Mouse (Mus musculus) heart, embryonic 14.5 days (tissue): Measurements from ENCODE around the gene Actl7b. TPM values are rescaled to one million over a fixed set of nuclear protein-coding genes. Genes with fewer than 3 reads are reported as not detected.

Source experiments
- ATAC-seq: fragments of 200-750 bp; cut with Nextera tagmentation; 2 replicates; pipeline ENCODE4 v1.8.0; 2017; ENCODE audit warnings: low read depth, moderate TSS enrichment; ENCODE audit not compliant: insufficient number of reproducible peaks, insufficient read depth, low FRiP score
- H3K27ac ChIP-seq, 2 experiments: fragments of 200-500 bp in 1 of 2; fragments of 300-500 bp in 1 of 2; sonication (generic) in 1 of 2; replicated peaks in 1 of 2; 2 replicates each; pipeline ENCODE4 v1.5.1; 2012 to 2014; ENCODE audit warnings: low read depth in 2 of 2, low read length in 2 of 2, control low read depth in 1 of 2, mild to moderate bottlenecking in 1 of 2, mixed read lengths in 1 of 2; ENCODE audit not compliant: control insufficient read depth in 1 of 2, insufficient read depth in 1 of 2
- H3K27me3 ChIP-seq: fragments of 300-500 bp; sonication (generic); 2 replicates; pipeline ENCODE4 v1.6.1; 2014; ENCODE audit warnings: mild to moderate bottlenecking, low read length, control low read depth; ENCODE audit not compliant: control insufficient read depth, insufficient read depth
- H3K36me3 ChIP-seq: fragments of 300-500 bp; sonication (generic); 2 replicates; pipeline ENCODE4 v1.6.1; 2014; ENCODE audit warnings: mild to moderate bottlenecking, control low read depth, low read length, mixed read lengths; ENCODE audit not compliant: control insufficient read depth, insufficient read depth
- H3K4me1 ChIP-seq, 2 experiments: fragments of 200-500 bp in 1 of 2; fragments of 300-500 bp in 1 of 2; sonication (generic) in 1 of 2; 2 replicates each; pipeline ENCODE4 v1.6.1; 2012 to 2014; ENCODE audit warnings: low read length in 2 of 2, control low read depth in 1 of 2, mixed read lengths in 1 of 2; ENCODE audit not compliant: control insufficient read depth in 2 of 2, insufficient read depth in 2 of 2
- H3K4me2 ChIP-seq: fragments of 300-500 bp; sonication (generic); 2 replicates; pipeline ENCODE4 v1.6.1; 2014; ENCODE audit warnings: mild to moderate bottlenecking, low read length
- H3K4me3 ChIP-seq, 2 experiments: fragments of 200-500 bp in 1 of 2; fragments of 300-500 bp in 1 of 2; sonication (generic) in 1 of 2; 2 replicates each; pipeline ENCODE4 v1.5.1; 2012 to 2014; ENCODE audit warnings: low read length in 2 of 2, mild to moderate bottlenecking in 2 of 2, control low read depth in 1 of 2, low read depth in 1 of 2, moderate library complexity in 1 of 2; ENCODE audit not compliant: control insufficient read depth in 1 of 2, insufficient read depth in 1 of 2
- H3K9ac ChIP-seq: fragments of 300-500 bp; sonication (generic); 2 replicates; pipeline ENCODE4 v1.6.1; 2014; ENCODE audit warnings: mild to moderate bottlenecking, low read length
- H3K9me3 ChIP-seq: fragments of 300-500 bp; sonication (generic); 2 replicates; pipeline ENCODE4 v1.6.1; 2016; ENCODE audit warnings: low read length, control low read depth; ENCODE audit not compliant: control insufficient read depth
- WGBS: fragments of 180-500 bp; shearing (Covaris S2); extraction: QIAGEN DNeasy Blood & Tissue Kit; methylation state at CpG from one replicate; pipeline ENCODE4 v1.1.7; 2014; 5-methylcytosine and 5-hydroxymethylcytosine counted together
- polyA plus RNA-seq: library from polyadenylated mRNA; unstranded; fragments of >200 nt; fragmentation: Nextera tagmentation; extraction: Ambion mirVana; gene quantifications from 2 replicates; pipeline ENCODE4 v1.2.1, GENCODE M21; 2014

Gene Actl7b
- polyA plus RNA-seq, 1 experiment from 2014 or later = not detected

DNA sequence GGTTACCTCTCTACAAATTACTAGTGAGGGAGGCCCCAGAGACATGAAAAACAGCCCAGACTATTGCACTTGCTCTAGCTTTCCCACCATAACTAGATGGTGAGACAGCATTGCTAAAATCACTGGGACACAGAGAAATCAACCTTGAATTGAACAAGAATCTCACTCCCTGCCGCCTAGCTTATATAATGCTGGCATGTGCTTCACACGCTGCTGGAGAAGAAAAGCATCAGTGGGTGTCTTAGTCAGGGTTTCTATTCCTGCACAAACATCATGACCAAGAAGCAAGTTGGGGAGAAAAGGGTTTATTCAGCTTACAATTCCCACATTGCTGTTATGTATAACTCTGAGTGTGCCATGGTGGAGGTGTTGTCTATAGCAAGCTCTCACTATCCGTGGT is 28.1 kb downstream of the Actl7b start:
- Histone ChIP-seq H3K4me1 (peaks cover 7 to 13% of the 10 kb centered on the region in 2 experiments), H3K27me3 (no peaks in the 10 kb centered on the region), H3K27ac (no peak overlapping the region), H3K4me3 (no peak overlapping the region), H3K36me3 (no peaks in the 10 kb centered on the region), H3K9me3 (no peaks in the 10 kb centered on the region), H3K4me2 (no peak overlapping the region), H3K9ac (no peak overlapping the region)
- WGBS = 92% methylated on average over 3 of the region's 3 CpGs
- no peak for ATAC-seq

- Histone ChIP-seq H3K27ac (no peak overlapping the region), H3K36me3 (no peaks in the 10 kb centered on the region), H3K4me2 (no peak overlapping the region), H3K9me3 (no peaks in the 10 kb centered on the region), H3K4me3 (no peak overlapping the region), H3K4me1 (no peaks in the 10 kb centered on the region; a peak in 1 of 4 replicates), H3K27me3 (no peaks in the 10 kb centered on the region), H3K9ac (no peak overlapping the region)
- no peak for ATAC-seq
- WGBS = 36% methylated on average over 10 of the region's 10 CpGs
These were observed 39.0 kb downstream of the Actl7b start for GRCm38 (mm10) chr4:56702234-56702633.

- 14% methylated on average over 5 of the region's 5 CpGs for WGBS
- ATAC-seq = no peak
- Histone ChIP-seq H3K27me3 (no peaks in the 10 kb centered on the region), H3K36me3 (no peaks in the 10 kb centered on the region), H3K27ac (no peak overlapping the region), H3K4me2 (no peak overlapping the region), H3K4me1 (no peaks in the 10 kb centered on the region; a peak in 1 of 4 replicates), H3K9me3 (no peaks in the 10 kb centered on the region), H3K4me3 (no peak overlapping the region), H3K9ac (no peak overlapping the region)
These were observed 42.6 kb downstream of the Actl7b start for GRCm38 (mm10) chr4:56698671-56699070.

DNA sequence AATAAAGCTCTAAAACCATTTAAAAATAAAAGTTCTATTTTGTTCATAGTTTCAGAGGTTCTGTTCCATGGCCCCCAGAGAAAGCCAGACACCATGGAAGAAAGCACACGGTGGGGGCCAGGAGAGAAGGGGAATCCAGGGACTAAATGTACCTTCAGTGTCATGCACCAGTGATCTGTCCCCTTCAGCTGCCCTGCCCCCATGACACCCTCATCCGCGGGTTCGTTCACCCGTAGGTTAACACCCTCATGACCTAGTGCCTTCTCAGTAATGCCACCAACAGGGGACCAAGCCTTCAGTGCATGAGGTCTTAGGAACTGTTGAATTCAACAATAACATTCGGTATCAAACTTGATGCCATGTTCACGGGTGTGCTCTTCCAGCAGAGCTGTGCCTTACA is 44.8 kb downstream of the Actl7b start:
- H3K4me2 ChIP-seq = no peak overlapping the region
- no peaks in the 10 kb centered on the region for H3K36me3 ChIP-seq
- H3K4me1 ChIP-seq = no peaks in the 10 kb centered on the region
- ATAC-seq = no peak
- no peak overlapping the region for H3K4me3 ChIP-seq
- H3K9me3 ChIP-seq = no peaks in the 10 kb centered on the region
- H3K27me3 ChIP-seq = no peaks in the 10 kb centered on the region
- no peak overlapping the region for H3K27ac ChIP-seq
- 73% methylated on average over 7 of the region's 7 CpGs for WGBS
- no peak overlapping the region for H3K9ac ChIP-seq

Other genes with a start within 250 kb of the Actl7b start
- gene Gm26657, start 1.4 kb downstream of the Actl7b start, polyA plus RNA-seq = not detected in 2 replicates
- not detected in 2 replicates for gene Actl7a, start 2.0 kb upstream of the Actl7b start, polyA plus RNA-seq
- 36.6 and 39.2 TPM in 2 replicates for gene Elp1, start 60.9 kb upstream of the Actl7b start, polyA plus RNA-seq
- gene Fam206a, start 60.9 kb upstream of the Actl7b start, polyA plus RNA-seq = 11.2 and 12.1 TPM in 2 replicates
- 27.2 and 27.8 TPM in 2 replicates for gene Ctnnal1, start 123.7 kb upstream of the Actl7b start, polyA plus RNA-seq
- gene Tmem245, start 206.0 kb upstream of the Actl7b start, polyA plus RNA-seq = 21.6 and 22.7 TPM in 2 replicates
- 0.12 and 0.23 TPM in 2 replicates for gene Frrs1l, start 248.9 kb upstream of the Actl7b start, polyA plus RNA-seq